Comparison of ENCODE assay signal across 25 mouse cellular contexts in genomic region chr12:98716142-98716541, GRCm38 (mm10). TPM values are rescaled to one million over a fixed set of nuclear protein-coding genes. Genes with fewer than 3 reads are reported as not detected.
A peak's percentile ranks its signal among the peaks of the same experiment; 100 is the strongest.
DNase-seq lines count a peak whose midpoint lies in the region; ATAC-seq and TF ChIP-seq lines count a peak whose summit lies in the region.
"Had no signal": no experiment of that assay in that cellular context is flagged by ENCODE, and none has a peak within 500 bp of the region (broad histone marks: within the 10 kb centered on the region; RNA-seq: fewer than 3 reads in every experiment).

No protein-coding gene starts in this region.

- H3K9me3 ChIP-seq in liver, embryonic 16.5 days (replicated peaks; ENCODE audit: control insufficient read depth, low read length), result no peaks in the 10 kb centered on the region
- H3K9me3 ChIP-seq: embryonic facial prominence, embryonic 12.5 days; embryonic facial prominence, embryonic 15.5 days; heart, embryonic 10.5 days; heart, embryonic 13.5 days had no signal

- TF ChIP-seq POLR2A in kidney, adult 2 months (IDR thresholded peaks at IDR 0.05; ENCODE audit: low read depth, low read length), result no peak

- no peak overlapping the region for H3K9ac ChIP-seq in liver, embryonic 16.5 days (ENCODE audit: low read depth, low read length)
- H3K9ac ChIP-seq: embryonic facial prominence, embryonic 12.5 days; embryonic facial prominence, embryonic 15.5 days; forebrain, postnatal 0 days; heart, embryonic 13.5 days; hindbrain, embryonic 14.5 days had no signal

- peak; percentile 19; the same call in 1 of the 2 replicates for ATAC-seq in liver, embryonic 16.5 days (ENCODE audit: low read depth)
- ATAC-seq: CD4-positive, CD25-positive, alpha-beta regulatory T cell, adult 4 months; forebrain, embryonic 14.5 days; forebrain, postnatal 0 days had no signal

- TF ChIP-seq CTCF in kidney, adult 2 months (conservative IDR thresholded peaks at IDR 0.05; ENCODE audit: insufficient read depth, insufficient read length, low read depth, low read length), result no peak

- peak overlapping the region; percentile 49; the same call in 1 of the 2 replicates for H3K27ac ChIP-seq in kidney, adult 2 months (ENCODE audit: insufficient read depth, low read depth, low read length)
- no peak overlapping the region for H3K27ac ChIP-seq in liver, embryonic 16.5 days (ENCODE audit: low read length)
- H3K27ac ChIP-seq: embryonic facial prominence, embryonic 12.5 days; embryonic facial prominence, embryonic 15.5 days; heart, adult 2 months; heart, embryonic 10.5 days; hindbrain, embryonic 14.5 days had no signal

- 60% methylated on average over 2 of the region's 2 CpGs for WGBS in kidney, adult 2 months
- WGBS in liver, embryonic 16.5 days (ENCODE audit: insufficient replicate concordance), result 48% methylated on average over 2 of the region's 2 CpGs

- no peaks in the 10 kb centered on the region for H3K27me3 ChIP-seq in kidney, adult 2 months (replicated peaks; ENCODE audit: control insufficient read depth, insufficient read depth, low read length)
- no peaks in the 10 kb centered on the region for H3K27me3 ChIP-seq in liver, embryonic 16.5 days (ENCODE audit: control insufficient read depth, insufficient read depth, low read depth, low read length)
- H3K27me3 ChIP-seq: embryonic facial prominence, embryonic 12.5 days; embryonic facial prominence, embryonic 15.5 days; heart, embryonic 13.5 days had no signal

- H3K4me1 ChIP-seq in kidney, adult 2 months (ENCODE audit: control insufficient read depth, insufficient read depth, low read length), result peaks cover 25% of the 10 kb centered on the region
- H3K4me1 ChIP-seq in liver, embryonic 16.5 days (ENCODE audit: control insufficient read depth, low read depth, low read length), result no peaks in the 10 kb centered on the region; the same call in 1 of the 2 replicates

- no peak overlapping the region for H3K4me2 ChIP-seq in liver, embryonic 16.5 days (ENCODE audit: low read depth, low read length)
- H3K4me2 ChIP-seq: embryonic facial prominence, embryonic 12.5 days; embryonic facial prominence, embryonic 15.5 days; heart, embryonic 13.5 days; hindbrain, embryonic 14.5 days had no signal

- no peaks in the 10 kb centered on the region for H3K36me3 ChIP-seq in kidney, adult 2 months (ENCODE audit: control insufficient read depth, insufficient read depth, low read length)
- no peaks in the 10 kb centered on the region for H3K36me3 ChIP-seq in liver, embryonic 16.5 days (ENCODE audit: control insufficient read depth, insufficient read depth)
- H3K36me3 ChIP-seq: embryonic facial prominence, embryonic 12.5 days; embryonic facial prominence, embryonic 15.5 days; heart, embryonic 10.5 days; heart, embryonic 13.5 days had no signal

- no peak overlapping the region for H3K4me3 ChIP-seq in kidney, adult 2 months (ENCODE audit: insufficient read depth, low read depth, low read length)
- no peak overlapping the region for H3K4me3 ChIP-seq in liver, embryonic 16.5 days (ENCODE audit: low read depth, low read length)
- H3K4me3 ChIP-seq: embryonic facial prominence, embryonic 12.5 days; embryonic facial prominence, embryonic 15.5 days; heart, adult 2 months; heart, embryonic 10.5 days; heart, embryonic 13.5 days had no signal

- peak; percentile 61 for DNase-seq in kidney, adult 2 months
- DNase-seq in kidney, postnatal 14 days, result no peak
- peak; percentile 33 to 55 for DNase-seq in kidney, postnatal 36 days
- no peak for DNase-seq in kidney, adult 18-20 months
- no peak for DNase-seq in liver
- DNase-seq in layer of hippocampus, adult 9-10 months (ENCODE audit: low spot score), result no peak
- DNase-seq: adrenal gland, adult 2 months; adrenal gland, postnatal 14 days; cerebellum, adult 11 months; cerebellum, adult 2 months; cerebellum, adult 9-11 months; cerebellum, postnatal 25 days; forebrain, postnatal 0 days; gastrocnemius, postnatal 36 days; heart, adult 2 months; heart, postnatal 14 days; heart, postnatal 4 days had no signal

RNA-seq across cellular contexts. Expression of gene Ptpn21, which starts 21.1 kb away (rescaled TPM):
- polyA plus RNA-seq in kidney, adult 2 months (2012; rRNA removed), result 25.4 and 27.5 TPM in 2 replicates
- polyA plus RNA-seq in liver, embryonic 16.5 days (2015; fragmentation: Nextera tagmentation; extraction: Ambion mirVana), result 2.2 and 2.9 TPM in 2 replicates

RNA-seq across cellular contexts. Expression of gene Zc3h14, which starts 30.6 kb away (rescaled TPM):
- polyA plus RNA-seq in kidney, adult 2 months (2012; rRNA removed), result 72.5 and 74.7 TPM in 2 replicates
- polyA plus RNA-seq in liver, embryonic 16.5 days (2015; fragmentation: Nextera tagmentation; extraction: Ambion mirVana), result 30.8 and 31.8 TPM in 2 replicates

Comparison
In these comparisons a context has a peak if more than half of its experiments do, and no peak if none do; other contexts are left out.
1. DNase-seq: peak in kidney, adult 2 months (single experiment) and kidney, postnatal 36 days (2 of 2); none in kidney, postnatal 14 days (single experiment), kidney, adult 18-20 months (single experiment), liver (single experiment) and layer of hippocampus, adult 9-10 months (single experiment).